Mouse (Mus musculus): ENCODE results near the gene Trmt11.
"Not testable (repeated sequence)": the region's sequence is repeated elsewhere in the genome, so short reads cannot be mapped to it uniquely, and the experiment has no call there.

The Trmt11 gene

GRCm38 (mm10) chr10:30600542-30600966, at the start of gene Trmt11:
Trmt11 (minus strand) TSS chr10:30600749.
- peak; percentile 91 for DNase-seq

- no peak for DNase-seq
Measured at GRCm38 (mm10) chr10:30647681-30648080, 47.1 kb upstream of the Trmt11 start.

GRCm38 (mm10) chr10:30638216-30638615, 37.7 kb upstream of the Trmt11 start:
- DNase-seq = no peak

- not testable (repeated sequence) for DNase-seq
Measured at GRCm38 (mm10) chr10:30636474-30637154, 36.1 kb upstream of the Trmt11 start.

- no peak for DNase-seq
Measured at GRCm38 (mm10) chr10:30632718-30633117, 32.2 kb upstream of the Trmt11 start.

GRCm38 (mm10) chr10:30629977-30630376, 29.4 kb upstream of the Trmt11 start:
- no peak for DNase-seq

GRCm38 (mm10) chr10:30629513-30629912, 29.0 kb upstream of the Trmt11 start, which contains the start of gene Hint3:
Hint3 (minus strand) TSS chr10:30629632.
- DNase-seq = no peak

GRCm38 (mm10) chr10:30628444-30628843, 27.9 kb upstream of the Trmt11 start:
- not testable (repeated sequence) for DNase-seq

GRCm38 (mm10) chr10:30627548-30627947, 27.0 kb upstream of the Trmt11 start:
- no peak for DNase-seq

GRCm38 (mm10) chr10:30624161-30625019, 23.8 kb upstream of the Trmt11 start:
- no peak for DNase-seq

GRCm38 (mm10) chr10:30622928-30623327, 22.4 kb upstream of the Trmt11 start:
- DNase-seq = no peak

GRCm38 (mm10) chr10:30618918-30619210, 18.3 kb upstream of the Trmt11 start:
- no peak for DNase-seq

GRCm38 (mm10) chr10:30618091-30618917, 17.8 kb upstream of the Trmt11 start:
- peak; percentile 99 for DNase-seq

- DNase-seq = no peak
Measured at GRCm38 (mm10) chr10:30613039-30613438, 12.5 kb upstream of the Trmt11 start.

- DNase-seq = no peak
Measured at GRCm38 (mm10) chr10:30609614-30610013, 9.1 kb upstream of the Trmt11 start.

GRCm38 (mm10) chr10:30608109-30608508, 7.6 kb upstream of the Trmt11 start:
- no peak for DNase-seq

GRCm38 (mm10) chr10:30600094-30600534, 435 bp downstream of the Trmt11 start:
- DNase-seq = no peak

GRCm38 (mm10) chr10:30587037-30587436, 13.5 kb downstream of the Trmt11 start:
- DNase-seq = no peak

GRCm38 (mm10) chr10:30585691-30586090, 14.9 kb downstream of the Trmt11 start:
- DNase-seq = no peak

- DNase-seq = no peak
Measured at GRCm38 (mm10) chr10:30577670-30578280, 22.8 kb downstream of the Trmt11 start.

- no peak for DNase-seq
Measured at GRCm38 (mm10) chr10:30566364-30566763, 34.2 kb downstream of the Trmt11 start.

- no peak for DNase-seq
Measured at GRCm38 (mm10) chr10:30564651-30565050, 35.9 kb downstream of the Trmt11 start.

Measured in thymus, postnatal 14 days (tissue).